Mouse (Mus musculus) embryonic facial prominence, embryonic 13.5 days (tissue): ENCODE measurements at regions not wholly inside any gene's neighbourhood (a gene's known extent, or its start where the extent isn't known, plus 50 kb on each side); places are given as distances from the start of the nearest gene placed in this dataset.

Experiments used
- ATAC-seq: fragments of 200-750 bp; cut with Nextera tagmentation; 2 replicates; pipeline ENCODE4 v1.8.0; 2017; ENCODE audit warnings: low read depth; ENCODE audit not compliant: insufficient number of reproducible peaks, insufficient read depth, low FRiP score, low TSS enrichment
- H3K27ac ChIP-seq: fragments of 300-500 bp; sonication (generic); 2 replicates; pipeline ENCODE4 v1.5.1; 2015; ENCODE audit warnings: moderate library complexity, mild to moderate bottlenecking, inconsistent platforms
- H3K27me3 ChIP-seq: fragments of 300-500 bp; sonication (generic); 2 replicates; pipeline ENCODE4 v1.6.1; 2015; ENCODE audit warnings: mild to moderate bottlenecking, inconsistent platforms
- H3K36me3 ChIP-seq: fragments of 300-500 bp; sonication (generic); 2 replicates; pipeline ENCODE4 v1.6.1; 2015; ENCODE audit warnings: mild to moderate bottlenecking, inconsistent platforms
- H3K4me1 ChIP-seq: fragments of 300-500 bp; sonication (generic); 2 replicates; pipeline ENCODE4 v1.6.1; 2015; ENCODE audit warnings: inconsistent platforms
- H3K4me2 ChIP-seq: fragments of 300-500 bp; sonication (generic); 2 replicates; pipeline ENCODE4 v1.6.1; 2015; ENCODE audit warnings: moderate library complexity, mild to moderate bottlenecking, inconsistent platforms
- H3K4me3 ChIP-seq: fragments of 300-500 bp; sonication (generic); 2 replicates; pipeline ENCODE4 v1.5.1; 2015; ENCODE audit warnings: mild to moderate bottlenecking, inconsistent platforms
- H3K9ac ChIP-seq: fragments of 300-500 bp; sonication (generic); 2 replicates; pipeline ENCODE4 v1.6.1; 2015; ENCODE audit warnings: mild to moderate bottlenecking, inconsistent platforms
- H3K9me3 ChIP-seq: fragments of 300-500 bp; sonication (generic); 2 replicates; pipeline ENCODE4 v1.6.1; 2016; ENCODE audit warnings: inconsistent platforms
- WGBS: fragments of 180-500 bp; shearing (Covaris S2); methylation state at CpG from one replicate; pipeline ENCODE4 v1.1.7; 2015; ENCODE audit warnings: mixed read lengths; 5-methylcytosine and 5-hydroxymethylcytosine counted together

DNA sequence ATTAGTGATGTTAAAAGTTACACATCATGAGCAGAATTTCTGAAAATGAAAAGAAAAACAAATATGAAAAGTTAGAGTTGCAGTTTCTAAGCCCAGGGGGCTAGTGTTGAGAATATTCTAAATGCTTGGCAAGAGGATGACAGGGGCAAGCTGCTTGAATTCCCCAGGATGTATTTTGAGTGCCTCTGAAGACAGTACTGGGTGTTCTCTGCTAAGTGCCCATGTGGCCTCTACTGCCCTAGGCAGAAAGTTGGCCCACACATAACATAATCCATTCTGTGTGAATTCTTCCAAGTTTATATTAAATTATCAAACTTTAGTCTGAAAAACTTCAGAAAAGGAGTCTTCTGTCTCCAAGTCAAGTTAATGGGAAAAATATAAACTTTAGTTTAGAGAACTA, 196.6 kb downstream of the Gnai1 start:
- Histone ChIP-seq H3K4me3 (no peak overlapping the region), H3K27me3 (peaks cover 4% of the 10 kb centered on the region; the same call in 1 of the 2 replicates), H3K27ac (0 out of 2 replicates have a peak overlapping the region, but pooled peaks have one; percentile 44), H3K9ac (no peak overlapping the region), H3K4me1 (peaks cover 3% of the 10 kb centered on the region; the same call in 1 of the 2 replicates), H3K36me3 (no peaks in the 10 kb centered on the region), H3K4me2 (no peak overlapping the region), H3K9me3 (peaks cover 3% of the 10 kb centered on the region; the same call in 1 of the 2 replicates)
- peak; percentile 67; the same call in 1 of the 2 replicates for ATAC-seq

DNA sequence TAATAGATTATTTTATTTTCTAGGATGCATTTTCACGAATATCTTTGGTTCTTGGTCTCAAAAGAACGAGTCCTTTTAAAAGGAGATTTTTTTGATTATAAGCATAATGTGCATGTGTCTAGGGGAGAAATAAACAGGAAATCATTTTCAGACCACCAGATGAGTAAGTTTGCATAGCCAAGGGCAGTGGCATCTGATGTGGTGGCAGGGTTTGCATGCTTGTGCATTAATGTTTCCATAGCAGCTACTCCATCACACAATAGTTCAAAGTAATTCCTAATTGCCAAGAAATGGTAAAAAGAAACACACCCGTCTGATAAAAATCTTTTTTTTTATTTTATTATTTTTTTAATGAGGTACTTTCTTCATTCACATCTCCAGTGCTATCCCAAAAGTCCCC, 182.3 kb downstream of the Gnai1 start:
- no peak overlapping the region for H3K9ac ChIP-seq
- H3K4me2 ChIP-seq, result no peak overlapping the region
- no peak overlapping the region for H3K27ac ChIP-seq
- H3K36me3 ChIP-seq, result no peaks in the 10 kb centered on the region
- H3K4me1 ChIP-seq, result no peaks in the 10 kb centered on the region
- H3K27me3 ChIP-seq, result no peaks in the 10 kb centered on the region
- no peak overlapping the region for H3K4me3 ChIP-seq
- no peaks in the 10 kb centered on the region for H3K9me3 ChIP-seq
- WGBS, result 53% methylated on average over 3 of the region's 3 CpGs
- no peak for ATAC-seq

DNA sequence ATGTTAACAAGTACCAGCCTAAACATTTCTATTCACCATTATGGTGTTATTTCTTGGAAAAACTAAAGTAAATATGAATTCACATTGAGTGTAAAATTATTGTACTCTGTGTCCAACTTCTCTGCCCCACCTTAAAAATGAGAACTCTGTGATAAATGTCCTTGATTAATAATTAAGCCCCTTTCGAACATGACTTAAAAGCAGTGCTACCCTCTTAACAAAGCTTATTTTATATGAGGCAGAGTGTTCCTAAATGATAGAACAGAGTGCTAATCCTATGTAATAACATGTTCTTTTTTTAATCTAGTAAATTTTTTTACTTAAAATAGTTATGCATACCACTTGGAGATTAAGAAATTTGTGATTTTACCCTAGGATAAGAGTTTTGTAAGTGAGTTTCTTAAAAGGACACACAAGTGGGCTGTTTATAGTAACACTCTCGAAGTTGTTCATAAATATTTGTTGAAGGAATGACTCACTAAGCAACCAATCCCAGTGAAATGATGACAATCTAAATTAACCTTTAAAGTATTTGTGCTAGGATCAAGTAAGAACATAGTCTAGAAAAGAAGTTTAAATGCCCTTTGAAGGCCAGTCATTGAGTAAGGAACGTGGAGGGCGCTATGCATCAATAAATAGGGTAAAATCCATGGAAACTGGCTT, 148.6 kb downstream of the Gnai1 start:
- Histone ChIP-seq H3K4me2 (no peak overlapping the region), H3K36me3 (no peaks in the 10 kb centered on the region), H3K27ac (no peak overlapping the region), H3K9ac (no peak overlapping the region), H3K4me1 (no peaks in the 10 kb centered on the region), H3K4me3 (no peak overlapping the region), H3K27me3 (no peaks in the 10 kb centered on the region), H3K9me3 (no peaks in the 10 kb centered on the region)
- no peak for ATAC-seq
- 81% methylated on average over 4 of the region's 4 CpGs for WGBS
